Mouse (Mus musculus) liver, embryonic 15.5 days (tissue): ENCODE measurements around the gene Map3k13. TPM values are rescaled to one million over a fixed set of nuclear protein-coding genes. Genes with fewer than 3 reads are reported as not detected.

Experiments used
- ATAC-seq: fragments of 200-750 bp; cut with Nextera tagmentation; 2 replicates; pipeline ENCODE4 v1.8.0; 2017; ENCODE audit warnings: moderate number of reproducible peaks, mild to moderate bottlenecking, moderate library complexity; ENCODE audit not compliant: insufficient read depth
- H3K27ac ChIP-seq: fragments of 300-500 bp; sonication (generic); replicated peaks from 2 replicates; pipeline ENCODE4 v1.5.1; 2015; ENCODE audit warnings: mild to moderate bottlenecking, inconsistent platforms
- H3K27me3 ChIP-seq: fragments of 300-500 bp; sonication (generic); 2 replicates; pipeline ENCODE4 v1.6.1; 2015; ENCODE audit warnings: mild to moderate bottlenecking, inconsistent platforms
- H3K36me3 ChIP-seq: fragments of 300-500 bp; sonication (generic); replicated peaks from 2 replicates; pipeline ENCODE4 v1.6.1; 2015; ENCODE audit warnings: moderate library complexity, mild to moderate bottlenecking, inconsistent platforms
- H3K4me1 ChIP-seq: fragments of 300-500 bp; sonication (generic); replicated peaks from 2 replicates; pipeline ENCODE4 v1.6.1; 2015; ENCODE audit warnings: inconsistent platforms
- H3K4me2 ChIP-seq: fragments of 300-500 bp; sonication (generic); 2 replicates; pipeline ENCODE4 v1.6.1; 2015; ENCODE audit warnings: moderate library complexity, mild to moderate bottlenecking, inconsistent platforms
- H3K4me3 ChIP-seq: fragments of 300-500 bp; sonication (generic); replicated peaks from 2 replicates; pipeline ENCODE4 v1.5.1; 2015; ENCODE audit warnings: mild to moderate bottlenecking, inconsistent platforms
- H3K9ac ChIP-seq: fragments of 300-500 bp; sonication (generic); 2 replicates; pipeline ENCODE4 v1.6.1; 2015; ENCODE audit warnings: moderate library complexity, mild to moderate bottlenecking, inconsistent platforms
- H3K9me3 ChIP-seq: fragments of 300-500 bp; sonication (generic); replicated peaks from 2 replicates; pipeline ENCODE4 v1.6.1; 2016; ENCODE audit warnings: inconsistent platforms
- WGBS: fragments of 180-500 bp; shearing (Covaris S2); methylation state at CpG from one replicate; pipeline ENCODE4 v1.1.7; 2015; ENCODE audit warnings: mixed read lengths; ENCODE audit not compliant: insufficient replicate concordance; 5-methylcytosine and 5-hydroxymethylcytosine counted together
- polyA plus RNA-seq: library from polyadenylated mRNA; unstranded; fragments of >200 nt; fragmentation: Nextera tagmentation; extraction: Ambion mirVana; gene quantifications from 2 replicates; pipeline ENCODE4 v1.2.1, GENCODE M21; 2015

Map3k13 gene
- polyA plus RNA-seq, 1 experiment from 2014 or later, result 0.38 TPM

GRCm38 (mm10) chr16:21977347-21977746 is 183.2 kb downstream of the Map3k13 start:
- H3K27ac ChIP-seq, result no peak overlapping the region
- H3K9me3 ChIP-seq, result no peaks in the 10 kb centered on the region
- H3K4me2 ChIP-seq, result no peak overlapping the region
- H3K4me1 ChIP-seq, result no peaks in the 10 kb centered on the region
- no peak overlapping the region for H3K4me3 ChIP-seq
- WGBS, result 54% methylated on average over 5 of the region's 5 CpGs
- no peak for ATAC-seq
- no peak overlapping the region for H3K9ac ChIP-seq
- H3K27me3 ChIP-seq, result peaks cover 25% of the 10 kb centered on the region
- no peaks in the 10 kb centered on the region for H3K36me3 ChIP-seq

Other genes starting within 250 kb of the Map3k13 start
- gene 2510009E07Rik, start 99.7 kb upstream of the Map3k13 start, polyA plus RNA-seq, result 3.0 TPM in 2 replicates
- gene Ehhadh, start 6.5 kb upstream of the Map3k13 start, polyA plus RNA-seq, result 10.5 and 11.3 TPM in 2 replicates
- 17.1 and 17.9 TPM in 2 replicates for gene Tmem41a, start 153.2 kb downstream of the Map3k13 start, polyA plus RNA-seq
- 1.2 and 1.6 TPM in 2 replicates for gene Liph, start 201.3 kb downstream of the Map3k13 start, polyA plus RNA-seq
- gene Senp2, start 215.1 kb downstream of the Map3k13 start, polyA plus RNA-seq, result 32.8 TPM in 2 replicates